Mouse (Mus musculus): ENCODE data around the gene Krt80. TPM values are rescaled to one million over a fixed set of nuclear protein-coding genes. Genes with fewer than 3 reads are reported as not detected.

The Krt80 gene
- total and polyA plus RNA-seq, 3 experiments, result 0.20 TPM; not detected in 2

DNA sequence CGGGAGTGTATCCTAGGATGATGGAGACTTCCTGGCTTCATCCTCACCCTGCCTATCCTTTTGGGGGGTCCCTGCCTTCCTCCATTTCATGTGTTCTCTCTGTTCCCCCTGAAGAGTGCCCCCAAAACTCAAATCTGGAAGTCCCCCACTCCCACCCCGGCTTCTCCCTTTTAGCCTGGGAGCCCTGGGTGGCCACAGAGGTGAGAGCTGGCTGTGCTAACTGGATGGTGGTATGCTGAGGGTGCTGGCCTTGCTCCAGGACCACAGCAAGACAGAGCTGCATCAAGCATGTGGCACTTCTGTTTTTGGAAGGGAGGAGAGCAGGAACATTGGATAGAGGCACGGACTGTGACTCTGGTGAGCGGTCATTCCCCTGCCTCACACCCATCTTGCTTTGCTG is 4.2 kb downstream of the Krt80 start:
- no peak overlapping the region for H3K4me2 ChIP-seq (ENCODE audit: insufficient read depth, low read depth, poor library complexity, severe bottlenecking)
- H3K27me3 ChIP-seq (replicated peaks), result peaks cover 51% of the 10 kb centered on the region
- no peak for DNase-seq (ENCODE audit: extremely low read depth)
- TF ChIP-seq CHD1 (IDR thresholded peaks at IDR 0.05; ENCODE audit: low read depth, low read length), result no peak
- no peak for TF ChIP-seq POLR2AphosphoS2 (IDR thresholded peaks at IDR 0.05; ENCODE audit: low read depth, low read length)
- TF ChIP-seq ZKSCAN1 (IDR thresholded peaks at IDR 0.05; ENCODE audit: borderline replicate concordance, low read depth, low read length), result no peak
- TF ChIP-seq USF2 (conservative IDR thresholded peaks at IDR 0.05; ENCODE audit: low read depth, low read length), result no peak
- TF ChIP-seq CTCF (conservative IDR thresholded peaks at IDR 0.05 in 1 of 2, IDR thresholded peaks at IDR 0.05 in 1 of 2; ENCODE audit: low read depth in 2 of 2, low read length in 2 of 2), result no peak
- TF ChIP-seq SIN3A (IDR thresholded peaks at IDR 0.05; ENCODE audit: low read length), result no peak
- no peak for TF ChIP-seq MEF2A (IDR thresholded peaks at IDR 0.05; ENCODE audit: borderline replicate concordance, low read depth, low read length)
- no peak for TF ChIP-seq USF1 (IDR thresholded peaks at IDR 0.05; ENCODE audit: low read depth, low read length)
- no peak for TF ChIP-seq SMC3 (IDR thresholded peaks at IDR 0.05; ENCODE audit: low read depth, low read length)
- no peak for TF ChIP-seq IRF4 (IDR thresholded peaks at IDR 0.05; ENCODE audit: low read depth, low read length)
- no peak for TF ChIP-seq GABPA (IDR thresholded peaks at IDR 0.05; ENCODE audit: insufficient replicate concordance, low read depth, low read length)
- no peak for TF ChIP-seq RCOR1 (conservative IDR thresholded peaks at IDR 0.05; ENCODE audit: low read depth, low read length)
- TF ChIP-seq ZC3H11A (IDR thresholded peaks at IDR 0.05; ENCODE audit: low read depth, low read length), result no peak
- no peak for TF ChIP-seq MAZ (IDR thresholded peaks at IDR 0.05; ENCODE audit: low read depth, low read length)
- no peak for TF ChIP-seq ELF1 (IDR thresholded peaks at IDR 0.05; ENCODE audit: low read depth, low read length)
- TF ChIP-seq TCF12 (IDR thresholded peaks at IDR 0.05; ENCODE audit: low read depth, low read length), result no peak
- TF ChIP-seq MXI1 (IDR thresholded peaks at IDR 0.05; ENCODE audit: low read depth, low read length), result no peak
- H3K4me1 ChIP-seq (ENCODE audit: control insufficient read depth in 1 of 2, insufficient read depth in 2 of 2), result peaks cover 8 to 49% of the 10 kb centered on the region in 2 experiments
- dilution Hi-C loops (cut with MboI; ENCODE audit: extremely low pct_ligation_motif_present, extremely low pct_unique_long_range_greater_than_20kb, low sequenced_read_pairs) (no loop called here), in situ Hi-C loops (cut with MboI; ENCODE audit: low pct_ligation_motif_present, low pct_unique_long_range_greater_than_20kb, low sequenced_read_pairs) (no loop called here)
- H3K79me2 ChIP-seq (replicated peaks; ENCODE audit: control insufficient read depth, extremely low read depth, insufficient read depth, poor library complexity, severe bottlenecking), result no peaks in the 10 kb centered on the region
- H3K9me3 ChIP-seq (replicated peaks; ENCODE audit: low read length), result no peaks in the 10 kb centered on the region
- H3K9ac ChIP-seq (ENCODE audit: insufficient read depth, low read depth), result no peak overlapping the region
- no peak overlapping the region for H3K27ac ChIP-seq (ENCODE audit: insufficient read depth, low read depth)
- no peak overlapping the region for H3K4me3 ChIP-seq (replicated peaks in 1 of 3; ENCODE audit: low read depth in 2 of 3, low read length in 2 of 3, poor library complexity in 1 of 3)
- H3K36me3 ChIP-seq (replicated peaks in 1 of 2; ENCODE audit: control insufficient read depth in 1 of 2, insufficient read depth in 1 of 2, low read length in 1 of 2), result no peaks in the 10 kb centered on the region

DNA sequence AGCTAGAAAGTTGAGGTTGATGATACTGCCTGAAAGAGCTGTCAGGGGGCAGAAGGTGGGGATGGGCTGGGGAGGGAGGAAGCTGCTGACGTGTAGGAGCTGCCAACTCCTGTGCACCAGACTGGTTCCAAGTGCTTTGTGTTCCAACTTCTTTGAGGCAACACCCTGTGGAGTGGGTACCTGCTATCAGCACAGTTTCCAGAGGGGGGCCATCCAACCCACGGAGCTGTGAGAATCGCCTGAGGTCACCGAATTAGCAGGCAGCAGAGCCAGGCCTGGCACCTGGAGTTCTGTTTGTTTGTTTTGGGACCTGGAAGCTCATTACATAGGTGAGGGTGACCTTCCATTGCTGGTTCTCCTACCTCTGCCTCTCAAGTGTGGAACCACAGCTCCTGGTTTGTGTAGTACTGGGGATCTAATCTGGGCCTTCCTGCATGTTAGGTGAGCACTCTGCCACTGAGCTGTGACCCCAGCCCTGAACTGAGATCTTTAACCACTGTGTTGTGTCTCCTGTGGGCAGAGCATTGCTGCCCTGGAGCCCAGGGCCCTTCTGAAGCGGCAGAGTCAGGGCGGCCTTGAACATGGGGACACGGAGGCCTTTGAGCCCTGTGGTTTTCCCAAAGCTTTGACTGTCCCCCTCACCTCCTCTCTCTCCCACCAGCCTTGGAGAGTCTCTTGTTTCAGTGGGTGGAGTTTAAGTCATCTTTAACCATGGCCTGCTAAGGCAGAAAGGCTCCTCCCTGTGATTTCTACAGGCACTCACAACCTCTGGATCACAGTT is 4.9 kb downstream of the Krt80 start:
- dilution Hi-C loops (cut with MboI; ENCODE audit: extremely low pct_ligation_motif_present, extremely low pct_unique_long_range_greater_than_20kb, low sequenced_read_pairs), result no loop called here
- Histone ChIP-seq H3K4me1 (ENCODE audit: control insufficient read depth in 1 of 2, insufficient read depth in 2 of 2) (peaks cover 8 to 49% of the 10 kb centered on the region in 2 experiments), H3K4me3 (replicated peaks in 1 of 3; ENCODE audit: low read depth in 2 of 3, low read length in 2 of 3, poor library complexity in 1 of 3) (no peak overlapping the region), H3K9ac (ENCODE audit: insufficient read depth, low read depth) (no peak overlapping the region), H3K4me2 (ENCODE audit: insufficient read depth, low read depth, poor library complexity, severe bottlenecking) (no peak overlapping the region), H3K9me3 (replicated peaks; ENCODE audit: low read length) (no peaks in the 10 kb centered on the region), H3K79me2 (replicated peaks; ENCODE audit: control insufficient read depth, extremely low read depth, insufficient read depth, poor library complexity, severe bottlenecking) (no peaks in the 10 kb centered on the region), H3K27ac (ENCODE audit: insufficient read depth, low read depth) (no peak overlapping the region), H3K36me3 (replicated peaks in 1 of 2; ENCODE audit: control insufficient read depth in 1 of 2, insufficient read depth in 1 of 2, low read length in 1 of 2) (no peaks in the 10 kb centered on the region), H3K27me3 (replicated peaks) (peaks cover 54% of the 10 kb centered on the region)
- in situ Hi-C loops (cut with MboI; ENCODE audit: low pct_ligation_motif_present, low pct_unique_long_range_greater_than_20kb, low sequenced_read_pairs), result no loop called here
- TF ChIP-seq MEF2A (IDR thresholded peaks at IDR 0.05; ENCODE audit: borderline replicate concordance, low read depth, low read length), result no peak
- no peak for TF ChIP-seq RAD21 (IDR thresholded peaks at IDR 0.05; ENCODE audit: low read depth, low read length)
- TF ChIP-seq ETS1 (conservative IDR thresholded peaks at IDR 0.05; ENCODE audit: low read depth, low read length), result no peak
- TF ChIP-seq RCOR1 (conservative IDR thresholded peaks at IDR 0.05; ENCODE audit: low read depth, low read length), result no peak
- TF ChIP-seq ZMIZ1 (IDR thresholded peaks at IDR 0.05; ENCODE audit: low read depth, low read length), result no peak
- no peak for TF ChIP-seq CHD1 (IDR thresholded peaks at IDR 0.05; ENCODE audit: low read depth, low read length)
- TF ChIP-seq GABPA (IDR thresholded peaks at IDR 0.05; ENCODE audit: insufficient replicate concordance, low read depth, low read length), result no peak
- no peak for TF ChIP-seq SIN3A (IDR thresholded peaks at IDR 0.05; ENCODE audit: low read length)
- no peak for TF ChIP-seq NRF1 (IDR thresholded peaks at IDR 0.05; ENCODE audit: low read depth, low read length)
- DNase-seq (ENCODE audit: extremely low read depth), result no peak
